Mouse (Mus musculus) spleen, postnatal 14 days (tissue): Measurements from ENCODE around the gene Lrriq1.

Experiments used
- DNase-seq, 2 experiments: peaks; one replicate each; pipeline ENCODE4 v3.0.0; 2021 to 2022; ENCODE audit warnings: low spot score in 2 of 2

Gene Lrriq1

GRCm38 (mm10) chr10:103235707-103236459 is at the start of gene Lrriq1:
TSS of gene Lrriq1 (minus strand) at chr10:103236322.
- no peak for DNase-seq

- no peak for DNase-seq
These were observed 18.0 kb upstream of the Lrriq1 start for GRCm38 (mm10) chr10:103253842-103254803.

- no peak for DNase-seq
These were observed 294 bp upstream of the Lrriq1 start for GRCm38 (mm10) chr10:103236460-103236772.

- no peak for DNase-seq
These were observed 9.5 kb downstream of the Lrriq1 start for GRCm38 (mm10) chr10:103226646-103227045.

- DNase-seq, result no peak
These were observed 41.3 kb downstream of the Lrriq1 start for GRCm38 (mm10) chr10:103194655-103195328.

GRCm38 (mm10) chr10:103145769-103146379 is 90.2 kb downstream of the Lrriq1 start:
- DNase-seq, result no peak

- DNase-seq, result no peak
These were observed 91.0 kb downstream of the Lrriq1 start for GRCm38 (mm10) chr10:103144927-103145768.

- no peak for DNase-seq
These were observed 93.6 kb downstream of the Lrriq1 start for GRCm38 (mm10) chr10:103142526-103142925.

GRCm38 (mm10) chr10:103141532-103141931 is 94.6 kb downstream of the Lrriq1 start:
- no peak for DNase-seq

GRCm38 (mm10) chr10:103140609-103141008 is 95.5 kb downstream of the Lrriq1 start:
- DNase-seq, result no peak

GRCm38 (mm10) chr10:103114629-103115028 is 121.5 kb downstream of the Lrriq1 start:
- DNase-seq, result no peak

GRCm38 (mm10) chr10:103108090-103108489 is 128.0 kb downstream of the Lrriq1 start:
- no peak for DNase-seq

- DNase-seq, result no peak
These were observed 150.0 kb downstream of the Lrriq1 start for GRCm38 (mm10) chr10:103086101-103086500.

- DNase-seq, result no peak
These were observed 186.5 kb downstream of the Lrriq1 start for GRCm38 (mm10) chr10:103049593-103049992.

- DNase-seq, result no peak
These were observed 189.5 kb downstream of the Lrriq1 start for GRCm38 (mm10) chr10:103046623-103047022.

- no peak for DNase-seq
These were observed 191.1 kb downstream of the Lrriq1 start for GRCm38 (mm10) chr10:103045019-103045418.

- no peak for DNase-seq
These were observed 201.0 kb downstream of the Lrriq1 start for GRCm38 (mm10) chr10:103035002-103035640.

- no peak for DNase-seq
These were observed 205.2 kb downstream of the Lrriq1 start for GRCm38 (mm10) chr10:103030931-103031330.

GRCm38 (mm10) chr10:103029730-103030490 is 206.2 kb downstream of the Lrriq1 start, which contains the start of gene Alx1:
TSS of gene Alx1 (minus strand) at chr10:103030215.
- DNase-seq, result no peak
